Mouse (Mus musculus) granulocyte monocyte progenitor cell, adult 5-6 weeks (primary cell): Measurements from ENCODE around the gene Ptger2. TPM values are rescaled to one million over a fixed set of nuclear protein-coding genes. Genes with fewer than 3 reads are reported as not detected.

ENCODE experiments used
- ATAC-seq: replicated peaks from 2 replicates; pipeline ENCODE4 v1.8.0; 2016; ENCODE audit warnings: mild to moderate bottlenecking, moderate TSS enrichment, inconsistent platforms; ENCODE audit not compliant: poor library complexity, severe bottlenecking
- total RNA-seq, 2 experiments: library from RNA; stranded (forward) in 1 of 2; stranded (reverse) in 1 of 2; fragments of 200-712, 200-1000 nt in 1 of 2; fragments of >200 nt in 1 of 2; fragmentation: Nextera tagmentation in 1 of 2; gene quantifications; 2 replicates each; pipeline ENCODE4 v1.2.3; 2014 to 2017

Gene Ptger2
- 5.2 and 5.4 TPM in 2 replicates for total RNA-seq (2014; fragmentation: Nextera tagmentation)
- total RNA-seq (2017) = 3.1 and 3.5 TPM in 2 replicates

GRCm38 (mm10) chr14:44987674-44988355 is at the start of gene Ptger2:
Ptger2 (plus strand) TSS chr14:44988195.
- ATAC-seq = peak; percentile 54

DNA sequence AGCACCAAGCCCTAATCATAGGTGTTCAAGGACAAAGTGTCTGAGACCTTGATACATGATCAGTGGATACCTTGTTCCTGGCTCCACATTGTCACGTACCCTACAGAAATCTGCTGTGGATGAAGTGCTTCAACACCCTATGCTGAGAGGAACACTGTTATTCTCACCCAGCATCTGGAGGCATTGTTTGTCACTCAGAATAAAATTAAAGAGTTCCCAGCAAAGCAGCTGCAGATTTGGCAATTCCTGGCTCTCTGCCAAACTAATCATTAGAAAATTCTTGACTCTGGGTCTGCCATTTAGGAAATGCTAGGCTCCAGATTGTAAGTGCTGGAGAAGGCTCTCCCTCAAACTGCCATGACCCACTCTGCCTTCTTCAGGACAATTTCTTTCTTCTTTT is 27.2 kb upstream of the Ptger2 start:
- no peak for ATAC-seq

- ATAC-seq = peak; percentile 76
Observed at GRCm38 (mm10) chr14:44977278-44977677, 10.7 kb upstream of the Ptger2 start.

DNA sequence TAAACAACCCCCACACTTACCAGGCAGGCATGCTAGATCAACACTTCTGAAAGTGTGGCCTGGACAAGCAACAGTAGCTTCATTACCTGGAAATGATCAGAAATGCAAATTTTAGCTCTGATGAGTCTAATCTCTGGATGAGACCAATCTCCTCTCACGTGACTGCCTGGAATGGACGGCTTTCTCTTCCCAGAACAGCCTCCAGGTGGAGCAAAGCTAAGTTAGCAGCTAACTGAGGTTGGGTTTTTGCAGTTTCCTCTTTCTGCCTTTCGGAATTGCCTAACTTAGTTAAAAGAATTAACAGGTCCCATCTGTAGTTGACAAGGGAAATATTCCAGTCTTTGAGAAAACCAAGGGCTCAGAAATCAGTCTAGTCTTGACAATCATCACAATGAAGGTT is 8.1 kb upstream of the Ptger2 start:
- peak; percentile 87 for ATAC-seq

- no peak; the same call in 1 of the 2 replicates for ATAC-seq
Observed at GRCm38 (mm10) chr14:44981490-44981889, 6.5 kb upstream of the Ptger2 start.

- no peak for ATAC-seq
Observed at GRCm38 (mm10) chr14:44984106-44984505, 3.9 kb upstream of the Ptger2 start.

GRCm38 (mm10) chr14:44986248-44986647 is 1.7 kb upstream of the Ptger2 start:
- ATAC-seq = peak; percentile 61

DNA sequence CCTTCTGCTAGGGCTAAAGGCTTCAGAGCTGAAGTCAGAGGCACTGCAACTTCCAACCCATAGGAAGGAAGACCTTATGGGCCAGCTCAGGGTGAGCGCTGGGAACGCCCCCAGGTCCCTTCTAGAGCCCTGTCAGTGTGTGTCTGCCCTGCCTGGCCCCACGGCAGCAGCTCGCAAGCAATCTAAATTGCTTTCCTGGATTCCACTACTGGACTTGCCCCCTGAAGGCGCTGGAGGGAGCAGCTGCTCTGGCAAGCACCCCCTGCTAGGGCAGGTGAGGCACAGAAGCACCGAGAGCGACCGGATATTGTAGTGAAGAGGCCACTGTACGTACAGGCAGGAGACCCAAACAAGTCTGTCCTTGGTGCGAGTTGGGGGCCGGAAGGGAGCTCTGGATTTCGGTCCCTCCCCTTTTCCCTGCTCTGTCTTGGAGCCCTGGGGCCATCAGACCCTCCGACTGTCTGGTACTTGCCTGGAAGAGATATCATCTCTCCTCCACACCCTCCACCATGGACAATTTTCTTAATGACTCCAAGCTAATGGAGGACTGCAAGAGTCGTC is 541 bp downstream of the Ptger2 start:
- peak; percentile 52 for ATAC-seq

DNA sequence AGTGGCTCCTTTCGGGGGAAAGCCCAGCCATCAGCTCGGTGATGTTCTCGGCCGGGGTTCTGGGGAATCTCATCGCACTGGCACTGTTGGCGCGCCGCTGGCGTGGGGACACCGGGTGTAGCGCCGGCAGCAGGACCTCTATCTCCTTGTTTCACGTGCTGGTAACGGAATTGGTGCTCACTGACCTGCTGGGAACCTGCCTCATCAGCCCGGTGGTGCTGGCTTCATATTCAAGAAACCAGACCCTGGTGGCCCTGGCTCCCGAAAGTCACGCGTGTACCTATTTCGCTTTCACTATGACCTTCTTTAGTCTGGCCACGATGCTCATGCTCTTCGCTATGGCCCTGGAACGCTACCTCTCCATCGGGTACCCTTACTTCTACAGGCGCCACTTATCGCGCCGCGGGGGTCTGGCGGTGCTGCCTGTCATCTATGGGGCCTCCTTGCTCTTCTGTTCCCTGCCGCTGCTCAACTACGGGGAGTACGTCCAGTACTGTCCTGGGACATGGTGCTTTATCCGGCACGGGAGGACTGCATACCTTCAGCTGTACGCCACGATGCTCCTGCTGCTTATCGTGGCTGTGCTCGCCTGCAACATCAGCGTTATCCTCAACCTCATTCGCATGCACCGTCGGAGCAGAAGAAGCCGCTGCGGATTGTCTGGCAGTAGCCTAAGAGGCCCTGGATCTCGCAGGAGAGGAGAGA is 1.2 kb downstream of the Ptger2 start:
- 0 out of 2 replicates have a peak, but pooled peaks have one; percentile 4 for ATAC-seq

DNA sequence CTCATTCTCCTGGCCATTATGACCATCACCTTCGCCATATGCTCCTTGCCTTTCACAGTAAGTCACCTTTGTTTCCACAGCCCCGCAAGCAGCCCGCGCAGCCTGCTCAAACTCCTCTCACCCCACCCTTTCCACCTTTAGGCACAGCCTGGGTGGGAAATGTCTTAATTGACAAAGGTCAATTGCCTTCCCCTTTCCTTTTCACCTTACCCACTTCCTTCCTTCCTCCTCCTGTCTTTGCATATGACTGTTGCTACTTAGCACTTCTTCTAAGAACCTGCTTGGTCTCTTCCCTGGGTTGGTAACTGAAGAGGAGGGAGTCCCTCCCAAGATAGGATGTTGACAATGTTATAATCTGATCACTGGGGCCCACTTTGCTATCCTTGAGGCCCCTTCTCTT is 1.8 kb downstream of the Ptger2 start:
- peak; percentile 26 for ATAC-seq

DNA sequence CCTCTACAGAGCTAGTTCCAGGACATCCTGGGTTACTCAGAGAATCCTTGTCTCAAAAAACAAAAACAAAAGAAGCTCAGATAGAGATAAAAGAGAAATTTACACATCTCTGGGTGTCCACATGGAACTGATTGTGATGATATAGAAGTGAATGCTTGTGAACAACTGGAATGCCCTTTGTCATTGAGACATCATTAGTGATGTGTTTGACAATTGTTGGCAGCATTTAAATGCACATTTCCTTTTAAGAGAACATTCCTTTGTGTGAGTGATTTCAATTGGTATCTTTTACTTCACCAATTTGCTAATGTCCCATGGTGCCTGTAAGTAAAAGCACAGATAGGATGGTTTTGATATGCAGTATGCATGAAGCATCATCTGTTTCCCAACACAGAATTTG is 6.3 kb downstream of the Ptger2 start:
- no peak for ATAC-seq

- ATAC-seq = no peak
Observed at GRCm38 (mm10) chr14:45000086-45000769, 12.2 kb downstream of the Ptger2 start.

DNA sequence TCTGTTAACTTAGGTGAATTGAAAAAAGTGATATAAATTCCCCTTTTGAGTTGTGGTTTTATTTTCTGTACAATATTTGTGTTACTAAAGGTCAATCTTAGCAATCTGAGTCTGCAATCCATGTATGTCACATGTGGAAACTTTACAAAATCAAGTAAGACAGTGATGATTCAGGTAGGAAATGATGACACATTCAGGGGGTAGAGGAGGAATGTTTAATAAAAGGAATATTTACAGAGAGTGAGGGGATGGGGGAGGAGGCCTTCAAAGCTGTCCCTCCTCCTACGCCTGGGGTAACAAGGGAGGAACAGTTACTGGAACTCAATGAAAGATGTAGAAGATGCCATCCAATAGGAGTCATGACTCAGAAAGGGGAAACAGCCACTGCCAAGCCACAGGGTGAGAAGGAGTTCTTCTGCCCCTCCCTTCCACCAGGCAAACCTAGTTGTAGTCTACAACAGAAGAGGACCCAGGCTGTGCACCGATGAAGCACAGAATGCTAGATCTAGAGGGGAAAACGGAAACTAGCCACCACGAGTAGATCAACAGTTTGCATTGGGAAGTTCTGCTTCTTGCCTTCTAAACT is 17.8 kb downstream of the Ptger2 start:
- peak; percentile 96 for ATAC-seq

GRCm38 (mm10) chr14:45009242-45009641 is 21.2 kb downstream of the Ptger2 start:
- ATAC-seq = no peak

DNA sequence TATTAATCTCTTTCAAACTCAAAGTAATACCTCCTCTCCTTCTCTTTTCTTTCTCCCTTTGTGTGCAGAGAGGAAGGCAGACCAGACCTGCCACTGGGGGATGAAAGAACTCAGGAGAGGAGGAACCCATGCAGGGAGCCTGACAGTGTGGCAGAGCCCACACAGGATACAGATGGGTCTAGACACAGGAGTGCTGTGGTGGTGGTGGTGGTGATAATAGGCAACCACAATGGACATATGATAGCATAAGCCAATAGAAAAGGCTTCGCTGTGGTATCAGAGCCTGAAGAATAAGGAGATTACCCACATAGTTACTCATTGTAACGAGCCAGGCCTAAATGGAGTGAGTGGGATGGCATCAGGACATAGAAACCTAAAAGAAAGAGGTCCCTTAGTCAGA is 23.3 kb downstream of the Ptger2 start:
- ATAC-seq = peak; percentile 99

DNA sequence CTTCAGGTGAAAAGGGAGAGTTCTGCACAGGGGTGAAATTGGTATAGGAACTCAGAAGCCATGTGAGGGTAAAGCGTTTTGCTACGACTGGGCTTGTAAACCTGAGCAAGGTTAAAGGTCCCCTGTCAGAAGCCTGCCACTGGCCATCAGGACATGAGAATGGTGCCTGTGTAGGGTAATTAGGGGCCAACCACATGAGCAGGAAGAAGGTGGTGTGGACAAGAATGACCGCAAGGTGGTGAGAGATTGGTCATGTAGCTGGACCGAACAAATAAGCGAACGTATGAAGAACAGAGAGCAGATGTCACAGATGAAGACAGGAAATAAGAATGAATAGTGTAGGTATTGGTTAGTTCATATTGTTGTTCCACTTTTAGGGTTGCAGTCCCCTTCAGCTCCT is 23.7 kb downstream of the Ptger2 start:
- 0 out of 2 replicates have a peak, but pooled peaks have one; percentile 17 for ATAC-seq

DNA sequence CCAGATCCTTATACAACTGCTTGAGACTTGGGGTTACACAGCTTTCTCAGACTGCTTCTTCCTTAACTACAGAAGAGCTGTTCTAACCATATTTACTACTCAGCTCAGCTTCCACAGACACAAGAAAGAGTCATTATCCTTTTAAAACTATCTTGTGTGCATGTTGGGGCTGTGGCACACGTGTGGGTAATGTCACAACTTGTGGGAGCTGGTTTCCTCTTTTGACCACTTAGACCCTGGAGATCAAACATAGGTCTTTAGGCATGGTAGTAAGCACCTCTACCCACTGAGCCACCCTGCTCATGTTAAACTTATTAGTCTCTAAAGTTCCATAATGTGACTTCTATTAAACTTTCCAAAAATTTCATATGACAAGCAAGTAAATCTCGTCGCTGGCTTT is 33.6 kb downstream of the Ptger2 start:
- peak; percentile 92 for ATAC-seq

GRCm38 (mm10) chr14:45034293-45034692 is 46.3 kb downstream of the Ptger2 start:
- ATAC-seq = no peak

DNA sequence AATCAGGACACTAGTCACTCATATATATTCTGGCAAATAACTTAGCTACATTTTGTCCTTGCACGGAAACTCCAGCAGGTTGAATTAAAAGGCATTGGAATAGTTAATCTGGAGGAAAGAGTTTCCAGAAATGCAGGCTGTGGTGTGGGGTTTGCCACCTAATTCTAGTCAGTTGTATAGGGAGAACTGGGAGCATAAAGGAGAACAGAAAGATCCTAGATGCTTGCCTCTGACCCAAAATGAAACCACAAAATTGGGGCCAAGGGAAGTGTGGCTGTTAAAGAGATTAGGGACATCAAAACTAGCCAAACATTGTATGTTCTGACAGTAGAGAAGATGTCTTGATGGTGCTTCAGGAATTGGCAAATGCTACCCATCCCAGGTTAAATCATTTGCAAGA is 48.6 kb downstream of the Ptger2 start:
- peak; percentile 31 for ATAC-seq

DNA sequence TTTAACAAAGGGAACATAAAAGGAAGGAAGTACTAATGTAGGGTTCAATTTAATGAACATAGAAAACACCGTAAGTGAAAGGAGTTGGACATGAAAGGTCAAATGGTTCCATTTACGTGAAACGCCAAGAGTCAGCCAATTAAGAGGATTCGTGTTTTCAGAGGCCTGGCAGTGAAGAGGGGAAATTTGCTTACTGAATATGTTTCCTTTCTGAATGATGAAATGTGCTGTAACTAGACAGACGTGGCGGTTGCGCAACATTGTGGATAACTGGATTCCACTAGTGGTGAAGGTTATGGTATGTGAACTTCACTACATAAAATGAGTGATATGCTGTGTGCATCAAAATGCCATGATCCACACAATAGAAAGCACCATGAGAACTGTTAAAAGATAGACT is 50.1 kb downstream of the Ptger2 start:
- peak; percentile 77 for ATAC-seq
